Mouse (Mus musculus): ENCODE results near the gene Dthd1. TPM values are rescaled to one million over a fixed set of nuclear protein-coding genes. Genes with fewer than 3 reads are reported as not detected.

Gene Dthd1
- polyA plus RNA-seq, 2 experiments = not detected

GRCm38 (mm10) chr5:62777804-62778203 lies 35.8 kb upstream of the Dthd1 start:
- H3K27me3 ChIP-seq (ENCODE audit: control insufficient read depth, insufficient read depth, low read length) = no peaks in the 10 kb centered on the region
- no peak for TF ChIP-seq POLR2A (IDR thresholded peaks at IDR 0.05; ENCODE audit: borderline replicate concordance, extremely low read depth, insufficient read depth, insufficient read length)
- H3K4me1 ChIP-seq (ENCODE audit: control insufficient read depth, insufficient read depth, low read length) = no peaks in the 10 kb centered on the region
- H3K4me3 ChIP-seq (replicated peaks; ENCODE audit: low read length) = no peak overlapping the region
- no peaks in the 10 kb centered on the region for H3K9me3 ChIP-seq (ENCODE audit: control insufficient read depth, low read length)
- no peak overlapping the region for H3K4me2 ChIP-seq (replicated peaks; ENCODE audit: low read depth, low read length, severe bottlenecking)
- H3K9ac ChIP-seq (ENCODE audit: low read depth, low read length, severe bottlenecking) = no peak overlapping the region
- ATAC-seq (ENCODE audit: low FRiP score, low read depth) = no peak
- no peaks in the 10 kb centered on the region for H3K36me3 ChIP-seq (ENCODE audit: control insufficient read depth, insufficient read depth, low read length)
- WGBS = 87% methylated on average over 8 of the region's 8 CpGs
- no peak overlapping the region for H3K27ac ChIP-seq (replicated peaks; ENCODE audit: low read depth, low read length)
- DNase-seq (ENCODE audit: low spot score) = no peak

- no peak overlapping the region for H3K4me3 ChIP-seq (replicated peaks; ENCODE audit: low read length)
- ATAC-seq (ENCODE audit: low FRiP score, low read depth) = no peak
- no peaks in the 10 kb centered on the region for H3K9me3 ChIP-seq (ENCODE audit: control insufficient read depth, low read length)
- no peaks in the 10 kb centered on the region for H3K27me3 ChIP-seq (ENCODE audit: control insufficient read depth, insufficient read depth, low read length)
- H3K4me1 ChIP-seq (ENCODE audit: control insufficient read depth, insufficient read depth, low read length) = no peaks in the 10 kb centered on the region
- DNase-seq (ENCODE audit: low spot score) = no peak
- no peak overlapping the region for H3K9ac ChIP-seq (ENCODE audit: low read depth, low read length, severe bottlenecking)
- no peaks in the 10 kb centered on the region for H3K36me3 ChIP-seq (ENCODE audit: control insufficient read depth, insufficient read depth, low read length)
- H3K4me2 ChIP-seq (replicated peaks; ENCODE audit: low read depth, low read length, severe bottlenecking) = no peak overlapping the region
- WGBS = 71% methylated on average over 5 of the region's 5 CpGs
- TF ChIP-seq POLR2A (IDR thresholded peaks at IDR 0.05; ENCODE audit: borderline replicate concordance, extremely low read depth, insufficient read depth, insufficient read length) = no peak
- no peak overlapping the region for H3K27ac ChIP-seq (replicated peaks; ENCODE audit: low read depth, low read length)
Measured at GRCm38 (mm10) chr5:62778682-62779081, 34.9 kb upstream of the Dthd1 start.

- H3K36me3 ChIP-seq (ENCODE audit: control insufficient read depth, insufficient read depth, low read length) = no peaks in the 10 kb centered on the region
- no peaks in the 10 kb centered on the region for H3K4me1 ChIP-seq (ENCODE audit: control insufficient read depth, insufficient read depth, low read length)
- WGBS = 60% methylated on average over 3 of the region's 3 CpGs
- no peaks in the 10 kb centered on the region for H3K9me3 ChIP-seq (ENCODE audit: control insufficient read depth, low read length)
- DNase-seq (ENCODE audit: low spot score) (no peak), ATAC-seq (ENCODE audit: low FRiP score, low read depth) (no peak)
- no peak overlapping the region for H3K9ac ChIP-seq (ENCODE audit: low read depth, low read length, severe bottlenecking)
- no peak for TF ChIP-seq POLR2A (IDR thresholded peaks at IDR 0.05; ENCODE audit: borderline replicate concordance, extremely low read depth, insufficient read depth, insufficient read length)
- no peak overlapping the region for H3K4me2 ChIP-seq (replicated peaks; ENCODE audit: low read depth, low read length, severe bottlenecking)
- no peak overlapping the region for H3K4me3 ChIP-seq (replicated peaks; ENCODE audit: low read length)
- H3K27ac ChIP-seq (replicated peaks; ENCODE audit: low read depth, low read length) = no peak overlapping the region
- no peaks in the 10 kb centered on the region for H3K27me3 ChIP-seq (ENCODE audit: control insufficient read depth, insufficient read depth, low read length)
Measured at GRCm38 (mm10) chr5:62786809-62787208, 26.8 kb upstream of the Dthd1 start.

- no peak overlapping the region for H3K27ac ChIP-seq (replicated peaks; ENCODE audit: low read depth, low read length)
- DNase-seq (ENCODE audit: low spot score) = no peak
- no peak for ATAC-seq (ENCODE audit: low FRiP score, low read depth)
- no peak for TF ChIP-seq POLR2A (IDR thresholded peaks at IDR 0.05; ENCODE audit: borderline replicate concordance, extremely low read depth, insufficient read depth, insufficient read length)
- H3K4me2 ChIP-seq (replicated peaks; ENCODE audit: low read depth, low read length, severe bottlenecking) = no peak overlapping the region
- H3K4me1 ChIP-seq (ENCODE audit: control insufficient read depth, insufficient read depth, low read length) = no peaks in the 10 kb centered on the region
- H3K4me3 ChIP-seq (replicated peaks; ENCODE audit: low read length) = no peak overlapping the region
- H3K36me3 ChIP-seq (ENCODE audit: control insufficient read depth, insufficient read depth, low read length) = no peaks in the 10 kb centered on the region
- H3K27me3 ChIP-seq (ENCODE audit: control insufficient read depth, insufficient read depth, low read length) = no peaks in the 10 kb centered on the region
- no peak overlapping the region for H3K9ac ChIP-seq (ENCODE audit: low read depth, low read length, severe bottlenecking)
- no peaks in the 10 kb centered on the region for H3K9me3 ChIP-seq (ENCODE audit: control insufficient read depth, low read length)
- 93% methylated on average over 5 of the region's 5 CpGs for WGBS
Measured at GRCm38 (mm10) chr5:62790921-62791564, 22.6 kb upstream of the Dthd1 start.

- H3K9ac ChIP-seq (ENCODE audit: low read depth, low read length, severe bottlenecking) = no peak overlapping the region
- 80% methylated on average over 1 of the region's 1 CpGs for WGBS
- H3K4me3 ChIP-seq (replicated peaks; ENCODE audit: low read length) = no peak overlapping the region
- no peaks in the 10 kb centered on the region for H3K9me3 ChIP-seq (ENCODE audit: control insufficient read depth, low read length)
- no peaks in the 10 kb centered on the region for H3K36me3 ChIP-seq (ENCODE audit: control insufficient read depth, insufficient read depth, low read length)
- H3K27ac ChIP-seq (replicated peaks; ENCODE audit: low read depth, low read length) = no peak overlapping the region
- no peaks in the 10 kb centered on the region for H3K4me1 ChIP-seq (ENCODE audit: control insufficient read depth, insufficient read depth, low read length)
- no peak overlapping the region for H3K4me2 ChIP-seq (replicated peaks; ENCODE audit: low read depth, low read length, severe bottlenecking)
- no peak for ATAC-seq (ENCODE audit: low FRiP score, low read depth)
- H3K27me3 ChIP-seq (ENCODE audit: control insufficient read depth, insufficient read depth, low read length) = no peaks in the 10 kb centered on the region
- DNase-seq (ENCODE audit: low spot score) = no peak
- TF ChIP-seq POLR2A (IDR thresholded peaks at IDR 0.05; ENCODE audit: borderline replicate concordance, extremely low read depth, insufficient read depth, insufficient read length) = no peak
Measured at GRCm38 (mm10) chr5:62792776-62793175, 20.8 kb upstream of the Dthd1 start.

DNA sequence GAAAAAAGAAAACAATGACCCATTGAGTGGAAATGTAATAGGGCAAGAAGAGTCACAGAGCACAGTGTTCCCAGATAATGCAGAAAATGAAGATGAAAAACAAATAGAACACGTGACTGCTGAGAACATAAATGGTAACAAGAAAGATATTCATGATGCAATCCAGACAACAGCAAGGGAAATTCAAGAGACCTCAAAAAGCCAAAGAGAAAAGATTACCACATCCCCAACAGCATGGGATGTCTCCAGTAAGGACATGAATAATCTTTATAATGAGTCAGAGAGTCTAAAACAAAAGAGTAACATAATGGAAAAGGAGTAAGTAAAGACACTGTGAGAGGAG lies 420 bp downstream of the Dthd1 start:
- Histone ChIP-seq H3K36me3 (ENCODE audit: control insufficient read depth, insufficient read depth, low read length) (no peaks in the 10 kb centered on the region), H3K4me3 (replicated peaks; ENCODE audit: low read length) (no peak overlapping the region), H3K9me3 (ENCODE audit: control insufficient read depth, low read length) (no peaks in the 10 kb centered on the region), H3K27ac (replicated peaks; ENCODE audit: low read depth, low read length) (no peak overlapping the region), H3K9ac (ENCODE audit: low read depth, low read length, severe bottlenecking) (no peak overlapping the region), H3K4me1 (ENCODE audit: control insufficient read depth, insufficient read depth, low read length) (no peaks in the 10 kb centered on the region), H3K27me3 (ENCODE audit: control insufficient read depth, insufficient read depth, low read length) (no peaks in the 10 kb centered on the region), H3K4me2 (replicated peaks; ENCODE audit: low read depth, low read length, severe bottlenecking) (no peak overlapping the region)
- no peak for ATAC-seq (ENCODE audit: low FRiP score, low read depth)
- TF ChIP-seq POLR2A (IDR thresholded peaks at IDR 0.05; ENCODE audit: borderline replicate concordance, extremely low read depth, insufficient read depth, insufficient read length) = no peak
- no peak for DNase-seq (ENCODE audit: low spot score)
- WGBS = 63% methylated on average over 1 of the region's 1 CpGs
